Mouse (Mus musculus): ENCODE measurements at regions not wholly inside any gene's neighbourhood (a gene's known extent, or its start where the extent isn't known, plus 50 kb on each side); places are given as distances from the start of the nearest gene placed in this dataset.
"Not testable (repeated sequence)": the region's sequence is repeated elsewhere in the genome, so short reads cannot be mapped to it uniquely, and the experiment has no call there.

GRCm38 (mm10) chr16:61056175-61056574 lies 450.8 kb upstream of the Epha6 start:
- not testable (repeated sequence) for DNase-seq (ENCODE audit: low read depth, low spot score)

GRCm38 (mm10) chr16:61041140-61041586 lies 435.8 kb upstream of the Epha6 start:
- DNase-seq (ENCODE audit: low read depth, low spot score), result peak; percentile 26
